Mouse (Mus musculus) bone marrow macrophage, adult 2 months (primary cell): ENCODE data around the gene Ppard.

ENCODE experiments used
- CTCF ChIP-seq: IDR thresholded peaks from 2 replicates; pipeline ENCODE4 v1.5.1; 2012; ENCODE audit warnings: low read depth, mild to moderate bottlenecking, low read length, moderate library complexity
- POLR2A ChIP-seq: IDR thresholded peaks from 2 replicates; pipeline ENCODE4 v1.6.1; 2012; ENCODE audit warnings: mild to moderate bottlenecking, low read depth, low read length, borderline replicate concordance

DNA sequence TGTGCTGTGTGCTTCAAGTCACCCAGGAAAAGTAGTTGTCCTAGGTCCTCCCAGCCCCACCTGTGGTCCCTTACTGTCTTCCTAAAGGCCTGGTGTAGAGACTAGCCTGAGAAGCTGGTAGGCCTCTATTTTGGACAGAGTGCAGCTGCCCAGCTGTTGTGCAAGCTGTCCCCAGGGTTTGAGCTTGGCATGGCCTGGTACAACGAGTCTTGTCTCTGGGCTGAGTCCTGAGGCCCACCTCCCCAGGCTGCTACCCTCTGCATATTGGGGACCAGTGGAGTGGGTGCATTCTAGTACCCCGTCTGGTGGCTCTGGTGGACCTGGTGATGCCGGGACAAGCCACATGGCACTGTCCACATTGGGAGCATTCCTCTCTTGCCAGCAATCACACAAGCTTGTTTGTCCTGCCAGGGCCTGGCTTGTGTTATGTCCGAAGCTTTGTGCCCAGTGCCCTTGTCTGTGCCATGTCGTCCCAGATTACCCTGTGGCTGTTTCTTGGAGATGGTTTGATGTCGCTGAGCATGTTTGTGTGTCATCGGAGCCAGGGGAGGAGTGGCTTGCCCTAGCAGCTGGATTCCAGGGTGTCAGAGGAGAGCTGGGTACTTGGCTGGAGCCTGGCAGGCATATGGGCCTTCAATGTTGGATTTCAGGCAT, 3.6 kb downstream of the Ppard start:
- no peak for TF ChIP-seq POLR2A
- TF ChIP-seq CTCF, result no peak
